Mouse (Mus musculus): ENCODE results near the gene Cbx1.

DNA sequence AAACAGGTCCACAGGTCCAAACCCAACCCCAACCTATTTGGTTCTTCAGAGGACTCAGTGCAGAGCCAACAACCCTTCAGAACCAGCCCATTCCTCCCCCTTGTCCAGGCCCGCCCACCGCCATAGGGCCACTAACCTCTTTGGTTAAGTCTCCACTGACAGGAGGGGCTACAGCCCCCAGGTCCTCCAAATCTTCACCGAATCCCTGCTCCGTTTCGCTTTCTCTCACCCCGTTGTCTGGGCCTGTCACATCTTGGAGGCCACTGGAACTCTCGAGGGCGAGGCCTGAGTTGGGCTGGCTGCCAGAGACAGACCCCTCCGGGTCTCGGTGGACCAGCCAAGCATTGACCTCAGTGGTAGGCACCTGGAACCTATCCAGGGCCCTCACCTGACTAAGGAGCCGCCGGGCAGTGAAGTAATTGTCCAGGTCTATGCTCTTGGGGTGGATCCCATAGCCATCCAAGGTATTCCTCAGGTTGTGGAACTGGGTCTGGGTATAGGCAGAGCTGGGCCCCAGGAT lies 38.2 kb downstream of the Cbx1 start:
- TF ChIP-seq POLR2A (IDR thresholded peaks at IDR 0.05; ENCODE audit: borderline replicate concordance, low read depth, low read length) (no peak), CTCF (IDR thresholded peaks at IDR 0.05; ENCODE audit: low read depth, low read length) (no peak)

Measured in bone marrow macrophage, adult 2 months (primary cell).